Mouse (Mus musculus): Measurements from ENCODE around the gene 1600014C10Rik. TPM values are rescaled to one million over a fixed set of nuclear protein-coding genes. Genes with fewer than 3 reads are reported as not detected.

The 1600014C10Rik gene
- polyA plus RNA-seq, 1 experiment from 2014 or later, result 18.5 TPM

DNA sequence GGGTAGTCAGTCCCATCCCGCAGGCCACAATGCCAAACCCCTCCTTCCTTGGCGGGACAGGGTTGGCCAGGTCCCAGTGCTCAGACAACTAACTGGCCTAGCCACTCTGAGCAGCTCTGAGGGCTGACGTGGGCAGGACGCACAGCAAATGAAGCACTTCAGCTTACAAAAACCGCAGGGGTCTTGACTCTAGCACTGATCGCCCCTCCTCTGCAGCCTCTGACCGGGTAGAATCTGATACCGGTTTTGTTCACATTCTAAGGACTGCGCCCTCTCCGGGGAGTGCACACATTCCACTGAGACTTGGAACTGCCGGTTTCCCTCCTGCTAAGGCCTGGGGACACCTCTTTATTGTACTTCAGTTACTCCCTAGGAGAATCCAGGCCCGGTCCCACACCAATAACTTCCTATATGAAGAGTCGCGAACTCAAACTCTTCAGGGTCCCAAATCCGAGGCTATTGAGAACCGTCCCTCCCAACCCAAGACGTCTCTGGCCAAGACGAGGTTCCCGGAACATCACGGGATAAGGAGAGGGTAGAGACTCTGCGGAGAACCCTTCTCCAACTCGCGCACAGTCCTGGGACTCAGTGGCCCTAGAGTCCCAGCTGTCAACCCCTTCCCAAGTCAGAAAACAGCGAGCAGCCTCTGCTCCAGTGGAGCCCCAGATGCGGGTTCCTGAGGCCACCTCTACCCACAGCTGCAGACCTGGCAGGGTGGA, 44.3 kb downstream of the 1600014C10Rik start:
- peak overlapping the region; percentile 64 for H3K4me3 ChIP-seq (replicated peaks; ENCODE audit: low read depth, low read length)
- ATAC-seq (replicated peaks; ENCODE audit: low FRiP score, low read depth), result peak; percentile 62
- peak; percentile 37; the same call in 1 of the 2 replicates for TF ChIP-seq CTCF (IDR thresholded peaks at IDR 0.05; ENCODE audit: low read depth)
- no peaks in the 10 kb centered on the region for H3K27me3 ChIP-seq (ENCODE audit: insufficient read depth, low read length)
- no peaks in the 10 kb centered on the region for H3K9me3 ChIP-seq (replicated peaks; ENCODE audit: low read length)
- peak; percentile 91 for DNase-seq (ENCODE audit: low spot score)
- 1% methylated on average over 25 of the region's 25 CpGs for WGBS
- peak overlapping the region; percentile 89 for H3K27ac ChIP-seq
- H3K4me2 ChIP-seq (ENCODE audit: low read length), result peak overlapping the region; percentile 85
- H3K36me3 ChIP-seq (ENCODE audit: insufficient read depth, low read length), result no peaks in the 10 kb centered on the region
- H3K9ac ChIP-seq (ENCODE audit: low read depth, low read length), result peak overlapping the region; percentile 69
- H3K4me1 ChIP-seq (replicated peaks; ENCODE audit: insufficient read depth, low read length), result peaks cover 11% of the 10 kb centered on the region; the same call in 1 of the 2 replicates

DNA sequence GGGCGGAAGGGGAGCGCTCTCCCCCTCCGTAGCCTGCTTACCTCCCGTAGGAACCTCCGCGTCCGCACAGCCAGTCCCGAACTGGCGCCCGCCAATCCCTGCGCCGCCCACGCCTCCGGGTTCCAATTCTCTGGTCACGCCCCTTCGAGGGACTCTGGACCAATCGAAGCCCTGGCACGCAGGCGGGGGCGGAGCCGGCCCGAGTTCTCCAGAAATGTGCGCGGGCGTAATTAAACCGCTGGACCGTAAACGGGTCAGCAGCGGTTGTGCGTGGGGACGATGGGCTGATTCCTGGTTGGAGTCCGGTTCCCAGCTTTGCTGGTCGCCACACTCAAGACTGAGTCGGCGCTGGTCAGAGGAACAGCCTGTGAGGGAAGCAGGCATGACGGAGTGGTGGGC, 44.9 kb downstream of the 1600014C10Rik start, which contains the start of gene Plekhf1:
TSS of gene Plekhf1 (minus strand) at position 117 of the 399 bp plus-strand sequence.
- TF ChIP-seq CTCF (IDR thresholded peaks at IDR 0.05; ENCODE audit: low read depth), result no peak
- Histone ChIP-seq H3K9me3 (replicated peaks; ENCODE audit: low read length) (no peaks in the 10 kb centered on the region), H3K9ac (ENCODE audit: low read depth, low read length) (peak within 1 kb of the TSS; percentile 69), H3K4me1 (replicated peaks; ENCODE audit: insufficient read depth, low read length) (peaks cover 11% of the 10 kb centered on the region; the same call in 1 of the 2 replicates), H3K27ac (peak within 1 kb of the TSS; percentile 89), H3K4me3 (replicated peaks; ENCODE audit: low read depth, low read length) (peak within 1 kb of the TSS; percentile 64), H3K36me3 (ENCODE audit: insufficient read depth, low read length) (no peaks in the 10 kb centered on the region), H3K4me2 (ENCODE audit: low read length) (peak within 1 kb of the TSS; percentile 85), H3K27me3 (ENCODE audit: insufficient read depth, low read length) (no peaks in the 10 kb centered on the region)
- under 1% methylated on average over 36 of the region's 36 CpGs for WGBS
- peak; percentile 93 for ATAC-seq (replicated peaks; ENCODE audit: low FRiP score, low read depth)
- DNase-seq (ENCODE audit: low spot score), result peak; percentile 97

DNA sequence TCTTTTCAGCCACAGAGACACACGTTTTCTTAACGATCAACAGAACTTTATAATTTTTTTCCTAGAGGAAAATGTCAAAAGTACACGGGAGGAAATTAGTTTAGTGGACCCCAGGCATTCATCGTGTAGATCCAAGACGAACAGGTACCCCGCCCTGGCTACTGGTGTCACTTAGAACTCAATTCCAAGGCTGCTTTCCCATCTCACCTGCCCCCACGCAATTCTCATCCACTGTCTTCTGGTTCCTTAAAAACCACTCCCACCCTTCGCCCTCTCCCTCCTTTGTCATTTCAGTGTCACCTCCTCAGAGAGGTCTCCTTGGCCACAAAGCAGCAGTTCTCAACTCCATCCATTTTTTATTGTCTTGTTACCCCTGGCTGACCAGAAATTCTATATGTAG, 45.3 kb downstream of the 1600014C10Rik start:
- Histone ChIP-seq H3K4me2 (ENCODE audit: low read length) (peak overlapping the region; percentile 85), H3K27ac (peak overlapping the region; percentile 42; the same call in 1 of the 2 replicates), H3K9ac (ENCODE audit: low read depth, low read length) (no peak overlapping the region), H3K4me1 (replicated peaks; ENCODE audit: insufficient read depth, low read length) (peaks cover 11% of the 10 kb centered on the region; the same call in 1 of the 2 replicates), H3K36me3 (ENCODE audit: insufficient read depth, low read length) (no peaks in the 10 kb centered on the region), H3K4me3 (replicated peaks; ENCODE audit: low read depth, low read length) (peak overlapping the region; percentile 64), H3K9me3 (replicated peaks; ENCODE audit: low read length) (no peaks in the 10 kb centered on the region), H3K27me3 (ENCODE audit: insufficient read depth, low read length) (no peaks in the 10 kb centered on the region)
- DNase-seq (ENCODE audit: low spot score) (no peak), ATAC-seq (replicated peaks; ENCODE audit: low FRiP score, low read depth) (no peak)
- TF ChIP-seq CTCF (IDR thresholded peaks at IDR 0.05; ENCODE audit: low read depth), result no peak
- 22% methylated on average over 8 of the region's 8 CpGs for WGBS

DNA sequence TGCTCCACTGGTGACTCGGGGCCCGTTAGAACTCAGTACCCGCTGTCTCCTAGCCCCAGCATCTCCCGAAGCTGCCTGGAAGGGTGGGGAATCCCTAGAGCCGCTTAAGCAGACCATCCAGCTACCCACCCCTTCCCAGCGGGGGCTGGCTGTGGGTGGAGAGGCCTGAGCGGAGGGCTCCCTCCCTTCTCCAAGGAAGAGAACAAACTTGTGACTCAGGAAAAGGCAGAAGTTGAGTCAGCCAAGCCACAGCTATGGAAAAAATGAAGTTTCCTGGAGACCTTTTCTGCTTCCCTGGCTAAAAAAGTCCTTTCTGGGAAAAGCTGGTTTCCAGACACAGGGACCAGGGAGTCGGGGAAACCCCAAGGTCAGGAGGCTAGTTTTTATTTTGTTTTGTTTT, 47.3 kb downstream of the 1600014C10Rik start:
- Histone ChIP-seq H3K4me2 (ENCODE audit: low read length) (no peak overlapping the region), H3K9me3 (replicated peaks; ENCODE audit: low read length) (no peaks in the 10 kb centered on the region), H3K4me3 (replicated peaks; ENCODE audit: low read depth, low read length) (no peak overlapping the region), H3K27me3 (ENCODE audit: insufficient read depth, low read length) (no peaks in the 10 kb centered on the region), H3K27ac (no peak overlapping the region), H3K4me1 (replicated peaks; ENCODE audit: insufficient read depth, low read length) (peaks cover 7% of the 10 kb centered on the region; the same call in 1 of the 2 replicates), H3K9ac (ENCODE audit: low read depth, low read length) (no peak overlapping the region), H3K36me3 (ENCODE audit: insufficient read depth, low read length) (no peaks in the 10 kb centered on the region)
- no peak for TF ChIP-seq CTCF (IDR thresholded peaks at IDR 0.05; ENCODE audit: low read depth)
- ATAC-seq (replicated peaks; ENCODE audit: low FRiP score, low read depth), result no peak
- WGBS, result 29% methylated on average over 8 of the region's 8 CpGs
- DNase-seq (ENCODE audit: low spot score), result peak; percentile 53

DNA sequence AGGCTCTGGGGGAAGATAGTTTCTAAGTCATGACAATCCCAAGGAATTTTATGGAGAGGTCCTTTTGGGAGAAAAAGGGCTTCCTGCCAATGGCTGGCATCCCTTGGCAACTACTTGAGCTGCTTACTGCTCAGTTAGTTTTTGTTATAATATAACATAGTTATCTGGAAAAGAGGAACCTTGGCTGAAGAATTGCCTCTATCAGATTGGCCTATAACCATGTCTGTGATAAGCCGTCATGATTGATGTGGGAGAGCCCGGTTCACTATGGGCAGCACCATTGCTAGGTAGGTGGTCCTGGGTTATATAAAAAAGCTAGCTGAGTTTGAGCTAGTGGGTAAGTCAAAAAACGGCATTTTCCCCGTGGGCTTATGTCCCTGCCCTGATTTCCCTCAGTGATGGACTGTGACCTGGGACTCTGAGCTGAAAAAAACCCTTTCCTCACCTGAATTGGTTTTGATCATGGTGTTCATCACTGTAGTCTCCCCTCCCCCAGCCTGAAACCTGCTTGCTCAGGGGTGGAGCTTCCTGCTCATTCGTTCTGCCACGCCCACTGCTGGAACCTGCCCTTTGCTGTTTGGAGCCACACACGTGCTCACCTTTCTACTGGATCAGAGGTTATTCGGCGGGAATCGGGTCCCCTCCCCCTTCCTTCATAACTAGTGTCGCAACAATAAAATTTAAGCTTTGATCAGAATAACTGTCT, 53.5 kb downstream of the 1600014C10Rik start:
- no peak overlapping the region for H3K4me2 ChIP-seq (ENCODE audit: low read length)
- no peak overlapping the region for H3K9ac ChIP-seq (ENCODE audit: low read depth, low read length)
- H3K27me3 ChIP-seq (ENCODE audit: insufficient read depth, low read length), result no peaks in the 10 kb centered on the region
- no peak overlapping the region for H3K4me3 ChIP-seq (replicated peaks; ENCODE audit: low read depth, low read length)
- 45% methylated on average over 11 of the region's 11 CpGs for WGBS
- no peaks in the 10 kb centered on the region for H3K4me1 ChIP-seq (replicated peaks; ENCODE audit: insufficient read depth, low read length)
- ATAC-seq (replicated peaks; ENCODE audit: low FRiP score, low read depth) (no peak), DNase-seq (ENCODE audit: low spot score) (no peak)
- H3K27ac ChIP-seq, result no peak overlapping the region
- no peak for TF ChIP-seq CTCF (IDR thresholded peaks at IDR 0.05; ENCODE audit: low read depth)
- H3K9me3 ChIP-seq (replicated peaks; ENCODE audit: low read length), result no peaks in the 10 kb centered on the region
- H3K36me3 ChIP-seq (ENCODE audit: insufficient read depth, low read length), result no peaks in the 10 kb centered on the region

DNA sequence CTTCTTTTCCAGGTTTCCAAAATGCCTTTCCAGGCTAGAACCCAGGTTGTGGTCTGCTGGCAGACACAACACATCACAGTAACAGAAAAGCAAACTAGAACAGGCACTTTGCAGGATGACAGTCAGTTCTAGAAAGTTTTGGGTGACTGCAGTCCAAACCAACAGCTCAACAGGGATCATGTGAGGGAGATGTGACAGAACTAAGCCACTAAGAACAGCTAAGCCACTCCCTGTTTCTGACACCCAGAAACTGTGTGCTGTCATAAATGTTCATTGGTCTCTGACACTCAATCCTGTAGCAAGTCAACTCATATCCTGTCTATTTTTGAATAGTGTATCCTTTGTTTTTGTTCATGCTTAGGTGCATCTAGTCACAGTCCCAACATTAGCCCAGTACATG, 54.1 kb downstream of the 1600014C10Rik start:
- no peak for ATAC-seq (replicated peaks; ENCODE audit: low FRiP score, low read depth)
- TF ChIP-seq CTCF (IDR thresholded peaks at IDR 0.05; ENCODE audit: low read depth), result no peak

More for the DNA sequence above, 54.1 kb downstream of the 1600014C10Rik start:
- no peaks in the 10 kb centered on the region for H3K4me1 ChIP-seq (replicated peaks; ENCODE audit: insufficient read depth, low read length)
- no peak overlapping the region for H3K9ac ChIP-seq (ENCODE audit: low read depth, low read length)
- no peak overlapping the region for H3K4me3 ChIP-seq (replicated peaks; ENCODE audit: low read depth, low read length)
- H3K4me2 ChIP-seq (ENCODE audit: low read length), result no peak overlapping the region
- no peaks in the 10 kb centered on the region for H3K27me3 ChIP-seq (ENCODE audit: insufficient read depth, low read length)
- no peaks in the 10 kb centered on the region for H3K9me3 ChIP-seq (replicated peaks; ENCODE audit: low read length)
- no peak for DNase-seq (ENCODE audit: low spot score)
- H3K27ac ChIP-seq, result no peak overlapping the region
- H3K36me3 ChIP-seq (ENCODE audit: insufficient read depth, low read length), result no peaks in the 10 kb centered on the region

Measured in kidney, postnatal 0 days (tissue).